Mouse (Mus musculus): Measurements from ENCODE around the gene Abr. TPM values are rescaled to one million over a fixed set of nuclear protein-coding genes. Genes with fewer than 3 reads are reported as not detected.
A peak's percentile ranks its signal among the peaks of the same experiment; 100 is the strongest.

The Abr gene
- polyA plus RNA-seq, 1 experiment, result 161 TPM

DNA sequence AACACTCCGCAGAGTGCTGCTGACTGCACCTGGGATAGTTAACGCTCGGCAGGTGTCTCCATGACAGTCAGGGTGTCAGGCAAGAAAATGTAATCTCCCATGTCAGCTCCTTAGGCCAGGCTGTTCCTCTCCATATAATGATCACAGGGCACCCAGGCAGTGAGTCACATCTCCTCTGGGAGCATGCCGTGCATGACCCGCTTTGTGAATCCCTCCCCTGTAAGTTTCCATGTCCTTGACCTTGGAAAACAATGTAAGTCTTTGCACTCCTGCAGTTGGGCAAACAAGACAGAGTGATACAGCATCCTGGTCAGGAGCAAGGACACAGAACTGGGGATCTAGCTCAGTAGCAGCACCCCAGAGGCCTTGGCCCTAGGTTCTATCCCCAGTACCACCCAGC is 78.8 kb downstream of the Abr start:
- Histone ChIP-seq H3K36me3 (ENCODE audit: control insufficient read depth, insufficient read depth, low read length) (no peaks in the 10 kb centered on the region), H3K4me3 (ENCODE audit: low read depth, low read length) (no peak overlapping the region), H3K27ac (ENCODE audit: insufficient read depth, low read depth, low read length) (no peak overlapping the region), H3K27me3 (ENCODE audit: control insufficient read depth, insufficient read depth, low read length) (no peaks in the 10 kb centered on the region), H3K4me1 (ENCODE audit: control insufficient read depth, insufficient read depth, insufficient read length, low read length) (peaks cover 6% of the 10 kb centered on the region; the same call in 1 of the 2 replicates)
- TF ChIP-seq POLR2A (IDR thresholded peaks at IDR 0.05; ENCODE audit: low read depth, low read length) (no peak), CTCF (IDR thresholded peaks at IDR 0.05; ENCODE audit: extremely low read depth, insufficient read length, insufficient replicate concordance, low read depth, low read length) (no peak)
- 74% methylated on average over 5 of the region's 5 CpGs for WGBS

DNA sequence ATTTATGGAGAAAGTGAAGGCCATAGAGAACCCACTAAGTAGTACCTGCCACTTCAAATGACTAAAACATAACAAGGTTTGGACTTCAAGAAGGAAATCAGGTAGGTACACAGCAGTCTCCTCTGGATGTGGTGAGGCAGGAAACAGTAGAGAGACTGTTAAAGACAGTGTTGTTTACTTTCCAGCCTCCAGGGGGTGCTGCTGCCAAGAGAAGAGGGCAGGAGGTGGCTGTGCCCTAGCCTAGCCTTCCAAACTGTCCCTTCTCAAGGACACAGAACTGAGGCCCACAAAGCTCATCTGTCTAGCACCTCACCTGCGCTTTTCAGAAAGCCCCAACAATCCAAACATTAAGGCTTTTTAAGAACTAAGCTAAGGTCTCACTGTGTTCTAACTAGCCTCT is 81.1 kb downstream of the Abr start:
- Histone ChIP-seq H3K4me1 (ENCODE audit: control insufficient read depth, insufficient read depth, insufficient read length, low read length) (no peaks in the 10 kb centered on the region), H3K27me3 (ENCODE audit: control insufficient read depth, insufficient read depth, low read length) (no peaks in the 10 kb centered on the region), H3K4me3 (ENCODE audit: low read depth, low read length) (no peak overlapping the region), H3K27ac (ENCODE audit: insufficient read depth, low read depth, low read length) (no peak overlapping the region), H3K36me3 (ENCODE audit: control insufficient read depth, insufficient read depth, low read length) (no peaks in the 10 kb centered on the region)
- 34% methylated on average over 1 of the region's 1 CpGs for WGBS
- TF ChIP-seq CTCF (IDR thresholded peaks at IDR 0.05; ENCODE audit: extremely low read depth, insufficient read length, insufficient replicate concordance, low read depth, low read length), result peak; percentile 81; the same call in 1 of the 2 replicates
- TF ChIP-seq POLR2A (IDR thresholded peaks at IDR 0.05; ENCODE audit: low read depth, low read length), result no peak

DNA sequence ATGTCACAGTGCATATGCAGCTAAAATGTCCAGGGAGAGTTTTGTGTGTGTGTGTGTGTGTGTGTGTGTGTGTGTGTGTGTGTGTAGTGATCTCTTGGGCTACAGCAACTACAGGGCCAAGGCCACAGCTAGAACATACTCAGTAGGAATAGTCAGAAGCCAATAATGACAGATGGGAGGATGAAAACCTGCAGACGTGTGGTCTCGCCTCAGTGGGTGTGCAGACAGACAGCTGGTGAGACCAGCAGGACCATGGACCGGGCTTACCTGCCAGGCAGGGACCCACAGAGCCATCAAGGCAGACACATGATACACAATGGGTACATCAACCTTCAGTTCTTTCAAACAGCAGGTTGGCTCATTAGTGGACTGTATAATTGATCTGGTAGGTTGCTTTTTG is 84.7 kb downstream of the Abr start:
- Histone ChIP-seq H3K36me3 (ENCODE audit: control insufficient read depth, insufficient read depth, low read length) (no peaks in the 10 kb centered on the region), H3K27ac (ENCODE audit: insufficient read depth, low read depth, low read length) (no peak overlapping the region), H3K4me3 (ENCODE audit: low read depth, low read length) (no peak overlapping the region), H3K4me1 (ENCODE audit: control insufficient read depth, insufficient read depth, insufficient read length, low read length) (no peaks in the 10 kb centered on the region), H3K27me3 (ENCODE audit: control insufficient read depth, insufficient read depth, low read length) (no peaks in the 10 kb centered on the region)
- 85% methylated on average over 3 of the region's 3 CpGs for WGBS
- TF ChIP-seq POLR2A (IDR thresholded peaks at IDR 0.05; ENCODE audit: low read depth, low read length), result no peak
- no peak for TF ChIP-seq CTCF (IDR thresholded peaks at IDR 0.05; ENCODE audit: extremely low read depth, insufficient read length, insufficient replicate concordance, low read depth, low read length)

DNA sequence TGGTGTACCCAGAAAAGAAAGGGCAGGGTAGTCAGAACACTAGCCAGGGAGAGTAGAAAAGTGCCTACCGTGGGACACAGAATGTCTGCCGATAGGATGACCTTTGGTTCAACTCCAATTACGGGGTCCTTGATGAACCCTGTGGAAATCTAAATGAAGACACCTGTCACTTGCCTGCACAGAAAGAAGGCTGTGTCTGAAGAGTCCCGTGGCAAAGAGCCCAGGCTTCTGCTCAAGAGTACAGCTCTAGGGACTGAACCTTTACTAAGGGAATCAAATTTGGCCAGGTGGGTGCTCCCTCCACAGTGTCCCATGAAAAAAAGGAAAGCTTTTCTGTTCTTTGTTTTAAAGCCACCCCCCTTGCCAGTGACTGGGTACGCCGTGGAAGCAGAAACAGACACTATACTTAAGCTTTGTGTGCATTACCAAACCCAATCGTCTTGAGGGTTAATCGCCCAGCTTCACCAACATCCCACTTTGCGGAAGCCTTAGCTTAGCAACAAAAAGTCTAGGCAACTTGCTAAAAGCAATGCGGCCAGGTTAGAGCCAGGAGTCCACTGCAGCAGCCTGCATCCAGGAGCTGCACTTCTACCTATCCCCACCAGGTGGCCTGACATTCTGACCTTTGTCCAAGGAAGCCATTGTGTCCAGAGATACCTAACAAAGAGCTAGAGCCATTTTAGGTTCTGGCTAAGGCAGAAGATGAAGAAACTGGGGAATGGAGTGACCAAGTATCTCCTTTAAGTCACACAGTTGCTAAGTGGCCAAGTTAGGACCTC is 85.3 kb downstream of the Abr start:
- WGBS, result 70% methylated on average over 10 of the region's 10 CpGs
- TF ChIP-seq POLR2A (IDR thresholded peaks at IDR 0.05; ENCODE audit: low read depth, low read length) (no peak), CTCF (IDR thresholded peaks at IDR 0.05; ENCODE audit: extremely low read depth, insufficient read length, insufficient replicate concordance, low read depth, low read length) (peak; percentile 52; the same call in 1 of the 2 replicates)
- Histone ChIP-seq H3K27me3 (ENCODE audit: control insufficient read depth, insufficient read depth, low read length) (no peaks in the 10 kb centered on the region), H3K4me3 (ENCODE audit: low read depth, low read length) (no peak overlapping the region), H3K27ac (ENCODE audit: insufficient read depth, low read depth, low read length) (no peak overlapping the region), H3K4me1 (ENCODE audit: control insufficient read depth, insufficient read depth, insufficient read length, low read length) (no peaks in the 10 kb centered on the region), H3K36me3 (ENCODE audit: control insufficient read depth, insufficient read depth, low read length) (no peaks in the 10 kb centered on the region)

DNA sequence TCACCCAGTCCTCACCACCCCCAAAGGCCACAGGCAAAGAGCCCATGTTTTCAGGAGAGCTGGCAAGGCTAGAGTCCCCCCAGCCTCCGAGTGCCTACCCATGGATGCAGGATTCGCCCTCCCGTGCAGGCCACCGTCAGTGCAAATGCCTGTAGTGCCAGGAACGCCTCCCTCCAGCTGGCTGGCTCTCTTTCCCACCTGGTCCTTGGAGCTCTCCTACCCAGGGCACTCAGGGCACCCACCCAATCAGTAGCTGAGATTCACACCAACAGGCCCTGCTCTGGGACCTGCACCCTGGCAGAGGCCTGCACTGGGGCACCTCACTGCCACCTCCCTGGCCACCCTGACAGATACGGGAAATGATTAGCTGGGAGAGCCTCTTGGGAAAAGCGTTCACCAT is 90.1 kb downstream of the Abr start:
- Histone ChIP-seq H3K27ac (ENCODE audit: insufficient read depth, low read depth, low read length) (no peak overlapping the region), H3K4me1 (ENCODE audit: control insufficient read depth, insufficient read depth, insufficient read length, low read length) (no peaks in the 10 kb centered on the region), H3K27me3 (ENCODE audit: control insufficient read depth, insufficient read depth, low read length) (no peaks in the 10 kb centered on the region), H3K4me3 (ENCODE audit: low read depth, low read length) (no peak overlapping the region), H3K36me3 (ENCODE audit: control insufficient read depth, insufficient read depth, low read length) (no peaks in the 10 kb centered on the region)
- no peak for TF ChIP-seq CTCF (IDR thresholded peaks at IDR 0.05; ENCODE audit: extremely low read depth, insufficient read length, insufficient replicate concordance, low read depth, low read length)
- TF ChIP-seq POLR2A (IDR thresholded peaks at IDR 0.05; ENCODE audit: low read depth, low read length), result no peak
- 93% methylated on average over 7 of the region's 7 CpGs for WGBS

DNA sequence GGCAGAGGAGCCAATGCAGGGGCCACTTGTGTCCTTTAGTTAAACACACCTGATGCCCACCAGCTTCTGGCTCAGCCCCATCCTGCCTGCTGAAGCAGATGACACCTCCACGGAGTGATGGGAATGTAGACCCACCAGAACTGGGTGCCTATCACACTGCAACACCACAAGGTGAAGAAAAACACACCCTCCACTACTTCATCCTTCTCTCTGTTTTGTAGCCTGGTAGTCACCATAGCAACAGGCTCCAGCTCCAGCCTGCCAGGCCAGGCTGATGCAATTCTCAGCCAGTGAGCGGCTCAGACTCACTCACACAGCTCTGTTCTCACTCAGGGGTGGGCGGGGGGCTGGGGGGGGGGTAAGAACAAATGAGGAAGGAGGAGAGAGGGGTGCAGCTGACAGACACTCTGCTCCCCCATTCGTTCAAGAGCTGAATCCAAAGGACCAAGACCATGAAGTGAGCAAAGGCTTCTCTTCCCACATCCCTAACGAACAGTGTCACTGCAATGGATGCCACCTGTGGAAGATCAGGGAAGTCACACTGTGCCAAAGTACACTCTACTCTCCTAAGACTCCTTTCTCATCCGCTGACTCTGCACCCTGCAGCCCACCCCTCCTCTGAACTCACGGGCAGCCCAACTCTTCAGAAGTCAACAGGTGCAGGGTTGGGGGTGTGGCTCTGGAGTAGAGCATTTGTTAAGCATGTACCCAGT is 91.0 kb downstream of the Abr start:
- no peak overlapping the region for H3K4me3 ChIP-seq (ENCODE audit: low read depth, low read length)
- no peak for TF ChIP-seq CTCF (IDR thresholded peaks at IDR 0.05; ENCODE audit: extremely low read depth, insufficient read length, insufficient replicate concordance, low read depth, low read length)
- H3K4me1 ChIP-seq (ENCODE audit: control insufficient read depth, insufficient read depth, insufficient read length, low read length), result no peaks in the 10 kb centered on the region
- no peaks in the 10 kb centered on the region for H3K27me3 ChIP-seq (ENCODE audit: control insufficient read depth, insufficient read depth, low read length)
- no peak overlapping the region for H3K27ac ChIP-seq (ENCODE audit: insufficient read depth, low read depth, low read length)
- WGBS, result 54% methylated on average over 7 of the region's 7 CpGs
- H3K36me3 ChIP-seq (ENCODE audit: control insufficient read depth, insufficient read depth, low read length), result no peaks in the 10 kb centered on the region

DNA sequence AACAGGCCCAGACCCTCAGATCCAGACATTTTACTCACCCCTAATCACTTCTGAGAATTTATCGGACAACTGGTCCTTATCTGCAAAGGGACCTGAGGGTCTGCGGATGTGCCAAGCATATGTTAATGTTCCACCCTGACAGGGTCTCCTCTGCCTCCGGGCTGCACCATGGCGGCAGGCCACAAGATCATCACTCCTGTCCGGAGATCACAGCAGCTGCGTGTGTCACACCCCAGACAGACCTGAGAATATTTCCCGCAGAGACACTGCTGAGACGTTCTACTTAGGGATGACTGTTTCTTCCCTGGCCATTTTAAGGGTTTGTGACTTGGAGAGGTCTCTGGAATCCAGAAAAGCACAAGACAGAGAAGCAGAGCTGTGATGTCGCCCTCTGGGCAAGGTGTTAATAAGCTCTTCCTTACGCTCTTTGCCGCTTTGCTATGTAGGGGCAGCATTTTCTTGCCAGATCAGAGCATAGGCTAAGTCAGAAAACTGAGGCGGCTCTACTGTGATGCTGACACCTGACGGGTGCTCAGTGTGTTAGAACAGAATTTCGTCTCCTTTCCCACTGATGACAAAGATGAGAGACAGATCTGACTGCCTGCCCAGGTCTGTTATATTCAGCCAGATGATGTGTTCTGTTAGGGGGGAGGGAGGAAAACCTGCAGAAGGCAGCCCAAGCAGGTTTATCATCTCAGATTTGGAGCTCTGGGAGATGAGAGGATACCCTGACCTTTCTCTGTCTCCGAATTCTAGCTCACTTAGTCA is 91.8 kb downstream of the Abr start:
- Histone ChIP-seq H3K36me3 (ENCODE audit: control insufficient read depth, insufficient read depth, low read length) (no peaks in the 10 kb centered on the region), H3K4me3 (ENCODE audit: low read depth, low read length) (no peak overlapping the region), H3K27me3 (ENCODE audit: control insufficient read depth, insufficient read depth, low read length) (no peaks in the 10 kb centered on the region), H3K27ac (ENCODE audit: insufficient read depth, low read depth, low read length) (no peak overlapping the region), H3K4me1 (ENCODE audit: control insufficient read depth, insufficient read depth, insufficient read length, low read length) (no peaks in the 10 kb centered on the region)
- 83% methylated on average over 15 of the region's 15 CpGs for WGBS
- no peak for TF ChIP-seq CTCF (IDR thresholded peaks at IDR 0.05; ENCODE audit: extremely low read depth, insufficient read length, insufficient replicate concordance, low read depth, low read length)
